Mouse (Mus musculus) ES-Bruce4 (cell line): ENCODE data around the gene Wnt3a. TPM values are rescaled to one million over a fixed set of nuclear protein-coding genes. Genes with fewer than 3 reads are reported as not detected.
A peak's percentile ranks its signal among the peaks of the same experiment; 100 is the strongest.
"Not testable (repeated sequence)": the region's sequence is repeated elsewhere in the genome, so short reads cannot be mapped to it uniquely, and the experiment has no call there.

Experiments used
- H3K27ac ChIP-seq: 2 replicates; pipeline ENCODE4 v1.5.1; 2012; ENCODE audit warnings: low read length, inconsistent platforms; ENCODE audit not compliant: insufficient read depth
- H3K27me3 ChIP-seq: 2 replicates; pipeline ENCODE4 v1.6.1; 2012; ENCODE audit warnings: mild to moderate bottlenecking, low read length, inconsistent platforms; ENCODE audit not compliant: control insufficient read depth, poor library complexity, insufficient read depth, severe bottlenecking
- H3K36me3 ChIP-seq: 2 replicates; pipeline ENCODE4 v1.6.1; 2012; ENCODE audit warnings: inconsistent platforms, mild to moderate bottlenecking, low read length, moderate library complexity; ENCODE audit not compliant: control insufficient read depth, poor library complexity, insufficient read depth, severe bottlenecking
- H3K4me1 ChIP-seq: one replicate; pipeline ENCODE4 v1.8.1; 2011; ENCODE audit warnings: low read length; ENCODE audit not compliant: control insufficient read depth, insufficient read depth
- H3K4me3 ChIP-seq: 2 replicates; pipeline ENCODE4 v1.5.1; 2011; ENCODE audit warnings: low read depth, mild to moderate bottlenecking, low read length
- H3K9ac ChIP-seq: 2 replicates; pipeline ENCODE4 v1.6.1; 2012; ENCODE audit warnings: low read depth, mild to moderate bottlenecking, inconsistent platforms; ENCODE audit not compliant: poor library complexity, severe bottlenecking
- H3K9me3 ChIP-seq: replicated peaks from 2 replicates; pipeline ENCODE4 v1.6.1; 2012; ENCODE audit warnings: mild to moderate bottlenecking, low read length, inconsistent platforms; ENCODE audit not compliant: control insufficient read depth, poor library complexity, insufficient read depth, severe bottlenecking
- CTCF ChIP-seq: IDR thresholded peaks from one replicate; pipeline ENCODE4 v1.8.1; 2011; ENCODE audit warnings: low read depth, low read length
- EP300 ChIP-seq: IDR thresholded peaks from 2 replicates; pipeline ENCODE4 v1.6.1; 2011; ENCODE audit warnings: low read depth, low read length; ENCODE audit not compliant: insufficient read depth
- POLR2A ChIP-seq: IDR thresholded peaks from one replicate; pipeline ENCODE4 v1.8.1; 2011; ENCODE audit warnings: low read length; ENCODE audit not compliant: insufficient read depth
- polyA plus RNA-seq: library from polyadenylated mRNA; stranded (reverse); fragments of >200 nt; gene quantifications from 2 replicates; pipeline ENCODE4 v1.2.4, GENCODE M21; 2011; ENCODE audit warnings: low read depth; ENCODE audit not compliant: missing spikeins, insufficient read depth, insufficient read length

Wnt3a gene
- polyA plus RNA-seq, 1 experiment: 0.36 TPM

- H3K9me3 ChIP-seq: no peaks in the 10 kb centered on the region
- H3K27me3 ChIP-seq: no peaks in the 10 kb centered on the region
- H3K4me3 ChIP-seq: no peak overlapping the region
- no peaks in the 10 kb centered on the region for H3K4me1 ChIP-seq
- H3K27ac ChIP-seq: no peak overlapping the region
- H3K9ac ChIP-seq: no peak overlapping the region
- no peak for TF ChIP-seq EP300
- TF ChIP-seq CTCF: no peak
- no peak for TF ChIP-seq POLR2A
- H3K36me3 ChIP-seq: peaks cover 33% of the 10 kb centered on the region
Observed at GRCm38 (mm10) chr11:59212892-59213494, 77.6 kb downstream of the Wnt3a start.

- H3K27ac ChIP-seq, H3K9ac ChIP-seq, H3K9me3 ChIP-seq, H3K27me3 ChIP-seq, H3K4me3 ChIP-seq, H3K4me1 ChIP-seq: not testable (repeated sequence)
- H3K36me3 ChIP-seq: peaks cover 30% of the 10 kb centered on the region
Observed at GRCm38 (mm10) chr11:59212320-59212719, 78.2 kb downstream of the Wnt3a start.

DNA sequence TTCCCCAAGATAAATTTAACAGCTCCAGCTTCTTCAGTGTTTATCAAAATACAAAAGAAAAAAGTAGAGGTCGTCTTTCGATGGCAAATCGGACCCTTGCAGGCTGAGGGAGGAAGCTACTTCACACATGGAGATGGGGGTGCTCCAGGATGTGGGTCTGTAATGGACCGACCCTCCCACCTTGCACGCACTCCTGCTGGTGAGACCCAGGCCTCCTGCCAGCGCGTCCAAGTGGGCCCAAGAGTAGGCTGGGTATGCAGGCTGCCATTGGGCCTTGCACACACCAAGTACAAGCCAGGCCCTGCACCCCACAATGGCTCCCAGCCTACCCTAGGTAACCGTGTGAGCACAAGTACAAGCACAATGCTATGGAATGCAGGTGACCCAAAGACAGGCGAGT lies 79.0 kb downstream of the Wnt3a start:
- H3K36me3 ChIP-seq: peaks cover 30% of the 10 kb centered on the region
- H3K27ac ChIP-seq, H3K4me1 ChIP-seq, H3K9ac ChIP-seq, H3K27me3 ChIP-seq, H3K9me3 ChIP-seq, H3K4me3 ChIP-seq: not testable (repeated sequence)

DNA sequence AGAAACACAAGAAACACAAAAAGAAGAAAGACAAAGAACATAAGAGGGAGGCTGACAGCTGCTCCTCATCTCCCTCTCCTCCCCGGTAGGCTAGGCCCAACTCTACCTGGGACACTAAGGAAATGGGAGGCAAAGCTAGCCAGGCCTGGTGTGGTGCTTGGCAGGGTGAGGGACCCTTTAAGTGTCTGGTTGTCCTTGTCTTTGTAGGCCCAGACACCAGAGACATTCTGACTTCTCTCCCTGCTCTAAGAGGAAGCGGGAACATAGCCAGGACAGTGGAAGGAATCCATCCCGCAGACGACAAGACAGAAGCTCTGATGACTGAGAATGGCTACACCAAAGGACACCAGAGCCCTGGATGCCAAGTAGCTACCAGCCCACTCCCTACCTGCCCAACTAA lies 80.5 kb downstream of the Wnt3a start:
- Histone ChIP-seq H3K9me3 (no peaks in the 10 kb centered on the region), H3K27me3 (no peaks in the 10 kb centered on the region), H3K27ac (no peak overlapping the region), H3K9ac (no peak overlapping the region), H3K36me3 (peaks cover 33% of the 10 kb centered on the region), H3K4me1 (no peaks in the 10 kb centered on the region), H3K4me3 (no peak overlapping the region)
- TF ChIP-seq CTCF: no peak
- TF ChIP-seq POLR2A: no peak
- no peak for TF ChIP-seq EP300

GRCm38 (mm10) chr11:59209580-59209979 lies 81.0 kb downstream of the Wnt3a start:
- TF ChIP-seq EP300 (no peak), CTCF (no peak), POLR2A (no peak)
- no peak overlapping the region for H3K27ac ChIP-seq
- no peaks in the 10 kb centered on the region for H3K27me3 ChIP-seq
- H3K4me1 ChIP-seq: no peaks in the 10 kb centered on the region
- H3K9me3 ChIP-seq: no peaks in the 10 kb centered on the region
- H3K9ac ChIP-seq: no peak overlapping the region
- no peak overlapping the region for H3K4me3 ChIP-seq
- H3K36me3 ChIP-seq: peaks cover 28% of the 10 kb centered on the region

DNA sequence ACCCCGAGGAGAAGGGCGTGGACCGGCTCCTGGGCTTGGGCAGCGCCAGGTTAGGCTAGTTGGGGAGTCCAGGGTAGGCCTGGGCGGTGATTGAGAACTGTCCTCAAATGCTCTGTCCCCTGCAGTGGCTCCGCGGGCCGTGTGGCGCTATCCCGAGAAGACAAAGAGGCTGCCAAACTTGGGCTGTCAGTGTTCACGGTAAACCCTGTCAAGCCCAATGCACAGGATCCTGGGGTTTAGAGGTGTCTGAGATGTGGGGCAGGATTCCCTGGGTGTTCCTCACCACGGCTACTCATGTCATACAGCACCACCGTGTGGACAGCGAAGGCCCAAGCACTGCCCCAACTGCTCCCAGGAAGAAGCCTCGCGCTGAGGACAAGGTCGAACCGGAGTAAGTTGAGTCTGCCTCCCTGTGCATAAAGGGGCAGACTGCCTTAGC lies 81.5 kb downstream of the Wnt3a start:
- Histone ChIP-seq H3K4me3 (peak overlapping the region; percentile 79), H3K27me3 (no peaks in the 10 kb centered on the region), H3K9me3 (no peaks in the 10 kb centered on the region), H3K36me3 (peaks cover 30% of the 10 kb centered on the region), H3K27ac (no peak overlapping the region), H3K4me1 (no peaks in the 10 kb centered on the region), H3K9ac (peak overlapping the region; percentile 51)
- 0 out of 2 replicates have a peak, but pooled peaks have one; percentile 14 for TF ChIP-seq EP300
- no peak for TF ChIP-seq POLR2A
- peak; percentile 61 for TF ChIP-seq CTCF
